Mouse (Mus musculus) macrophage (primary cell): ENCODE results near the gene Vps37b. TPM values are rescaled to one million over a fixed set of nuclear protein-coding genes. Genes with fewer than 3 reads are reported as not detected.

Experiments
- H3K27ac ChIP-seq: fragments of 350-480 bp; formaldehyde crosslinking; 2 replicates; pipeline ENCODE4 v1.9.0; 2021
- H3K36me3 ChIP-seq: fragments of 350-480 bp; formaldehyde crosslinking; 2 replicates; pipeline ENCODE4 v1.9.0; 2021; ENCODE audit errors: inconsistent target
- H3K4me3 ChIP-seq: fragments of 350-480 bp; formaldehyde crosslinking; 2 replicates; pipeline ENCODE4 v1.9.0; 2021; ENCODE audit errors: inconsistent target
- H3K79me2 ChIP-seq: fragments of 350-480 bp; formaldehyde crosslinking; 2 replicates; pipeline ENCODE4 v1.9.0; 2021; ENCODE audit errors: inconsistent target
- WGBS: methylation state at CpG from one replicate; pipeline ENCODE4 v1.1.7; 2026; ENCODE audit warnings: inconsistent platforms; ENCODE audit not compliant: missing documents; 5-methylcytosine and 5-hydroxymethylcytosine counted together
- polyA plus RNA-seq: library from polyadenylated mRNA; stranded (reverse); fragments of 250-400 nt; gene quantifications from 3 replicates; pipeline ENCODE4 v1.2.4, GENCODE M21; 2018; ENCODE audit warnings: inconsistent platforms

Gene Vps37b
- polyA plus RNA-seq, 1 experiment from 2014 or later, result 13.1 TPM

DNA sequence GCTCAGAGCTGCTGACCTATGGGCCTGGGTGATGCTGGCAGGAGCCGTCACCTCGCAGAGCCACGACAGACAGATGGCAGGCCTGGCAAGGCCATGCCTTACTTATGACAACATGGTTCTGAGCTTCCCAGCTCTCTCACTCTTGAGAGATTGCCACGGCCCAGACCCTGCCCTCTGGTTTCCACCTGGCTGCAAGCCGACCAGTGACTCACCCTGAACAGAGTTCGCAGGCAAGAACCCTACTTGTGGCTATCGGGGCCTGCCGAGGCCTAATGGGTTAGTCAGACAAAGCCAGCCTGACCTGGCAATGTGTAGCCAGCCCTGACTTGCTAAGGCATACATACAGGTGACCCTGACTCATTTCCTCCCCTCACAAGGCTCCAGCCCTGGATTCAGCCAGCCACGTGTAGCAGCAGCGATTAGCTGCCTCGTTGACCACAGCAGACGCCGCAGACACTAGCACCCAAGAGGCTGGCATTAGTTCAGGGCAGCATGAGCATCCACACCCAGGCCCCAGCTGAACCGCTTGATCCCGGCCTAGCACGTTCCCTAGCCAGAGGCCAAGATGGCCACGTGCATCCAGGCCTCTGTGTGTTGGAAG is 25.1 kb downstream of the Vps37b start:
- Histone ChIP-seq H3K27ac (no peak overlapping the region), H3K4me3 (no peak overlapping the region), H3K36me3 (peaks cover 48% of the 10 kb centered on the region), H3K79me2 (peaks cover 43% of the 10 kb centered on the region)
- WGBS, result 90% methylated on average over 17 of the region's 17 CpGs

DNA sequence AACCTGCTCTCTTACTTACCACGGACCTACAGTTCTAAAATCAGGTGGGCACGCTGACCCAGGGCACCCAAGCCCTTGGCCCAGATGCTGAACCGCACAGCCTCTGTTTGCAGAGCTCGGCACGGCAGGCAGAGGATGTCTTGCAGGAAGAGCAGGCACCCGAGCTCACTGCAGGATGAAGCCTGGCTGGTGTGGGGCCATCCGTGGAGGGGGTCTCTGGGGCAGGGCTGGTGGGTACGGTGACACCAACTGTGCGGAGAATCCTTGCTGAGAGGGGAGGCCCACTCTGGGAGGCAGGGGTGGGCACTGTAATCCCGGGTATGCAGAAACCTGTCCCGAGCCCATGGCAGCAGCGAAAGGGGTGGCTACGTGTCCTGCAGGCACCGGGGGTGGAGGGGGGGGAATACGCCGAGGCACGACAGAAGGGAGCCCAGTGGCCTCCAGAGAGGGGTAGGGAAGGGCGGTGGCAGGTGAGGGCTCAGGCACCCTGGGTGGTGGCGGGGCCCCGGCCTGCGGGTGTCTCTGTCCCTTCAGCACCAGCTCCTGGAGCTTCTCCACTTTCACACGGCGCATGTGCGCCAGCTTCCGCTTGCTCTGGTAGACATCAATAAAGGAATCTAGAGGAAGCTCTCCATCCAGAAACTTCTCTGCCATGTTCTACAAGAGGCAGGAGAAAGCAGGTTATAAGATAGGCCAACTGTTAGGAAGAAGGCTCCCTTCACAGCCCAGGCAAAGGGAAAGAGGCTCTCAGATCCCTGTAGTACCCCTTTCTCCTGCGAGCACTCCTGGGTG is 25.8 kb downstream of the Vps37b start:
- Histone ChIP-seq H3K36me3 (peaks cover 48% of the 10 kb centered on the region), H3K79me2 (peaks cover 36% of the 10 kb centered on the region), H3K4me3 (no peak overlapping the region), H3K27ac (no peak overlapping the region)
- WGBS, result 95% methylated on average over 26 of the region's 26 CpGs

DNA sequence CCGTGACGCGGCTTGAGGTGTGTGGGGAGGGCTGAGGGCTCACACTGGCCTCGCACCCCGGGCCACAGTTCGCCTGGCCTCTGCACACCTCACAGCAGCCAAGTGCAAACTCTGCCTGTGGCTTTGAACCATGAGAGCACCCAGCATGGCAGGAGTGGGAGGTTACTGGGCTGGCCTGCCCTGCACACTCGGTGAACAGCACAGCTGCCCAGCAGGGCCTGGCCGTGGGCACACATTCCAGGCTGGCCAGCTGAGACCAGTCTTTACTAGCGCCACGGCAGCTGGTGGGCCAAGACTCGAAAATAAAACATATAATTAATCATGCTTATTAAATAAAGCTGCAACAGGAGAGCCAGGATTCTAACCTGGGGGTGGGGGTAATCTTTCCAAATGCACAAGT is 26.5 kb downstream of the Vps37b start:
- H3K79me2 ChIP-seq, result peaks cover 29% of the 10 kb centered on the region
- H3K27ac ChIP-seq, result no peak overlapping the region
- peaks cover 48% of the 10 kb centered on the region for H3K36me3 ChIP-seq
- H3K4me3 ChIP-seq, result no peak overlapping the region
- 83% methylated on average over 11 of the region's 11 CpGs for WGBS

DNA sequence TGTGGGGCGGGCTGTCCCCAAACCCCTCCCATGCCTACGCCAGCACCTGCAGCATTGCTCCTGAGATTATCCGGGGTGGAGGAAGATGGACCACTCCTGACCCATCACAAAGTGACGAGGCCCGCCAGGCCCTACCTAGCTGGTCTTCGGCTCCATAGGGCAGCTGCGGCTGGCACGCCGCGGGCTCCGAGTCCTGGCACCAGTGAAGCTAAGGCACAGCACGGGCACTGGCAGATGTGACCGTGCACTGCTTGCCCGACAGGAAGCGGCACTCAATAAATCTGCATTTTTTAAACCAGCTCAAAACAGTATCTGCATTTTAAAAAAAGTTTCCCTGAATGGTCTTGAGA is 26.9 kb downstream of the Vps37b start:
- Histone ChIP-seq H3K36me3 (peaks cover 48% of the 10 kb centered on the region), H3K79me2 (peaks cover 24% of the 10 kb centered on the region; the same call in 1 of the 2 replicates), H3K4me3 (no peak overlapping the region), H3K27ac (no peak overlapping the region)
- 91% methylated on average over 15 of the region's 15 CpGs for WGBS

- Histone ChIP-seq H3K79me2 (peaks cover 19% of the 10 kb centered on the region; the same call in 1 of the 2 replicates), H3K36me3 (peaks cover 48% of the 10 kb centered on the region), H3K4me3 (no peak overlapping the region), H3K27ac (no peak overlapping the region)
- WGBS, result 95% methylated on average over 17 of the region's 17 CpGs
Observed at GRCm38 (mm10) chr5:124004356-124005150, 27.5 kb downstream of the Vps37b start.

DNA sequence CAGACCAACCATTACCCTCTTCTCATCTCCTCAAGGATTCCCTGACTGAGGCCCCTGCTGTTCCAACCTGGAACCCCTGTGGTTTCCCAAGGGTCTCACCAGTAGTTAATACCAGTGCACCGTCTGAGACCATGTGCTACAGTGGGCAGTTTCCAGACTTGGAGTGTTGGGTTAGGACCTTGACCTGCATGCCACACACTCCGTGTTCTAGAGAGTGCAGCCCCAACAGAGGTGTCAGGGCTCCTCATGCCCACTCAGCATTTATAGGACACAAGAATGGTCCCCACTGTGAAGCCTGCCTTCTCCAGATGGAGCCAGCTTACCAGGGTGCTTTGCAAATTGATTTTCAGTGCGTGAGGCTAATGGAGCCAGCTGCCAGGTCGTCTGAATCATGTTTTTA is 28.7 kb downstream of the Vps37b start:
- Histone ChIP-seq H3K36me3 (peaks cover 38% of the 10 kb centered on the region), H3K79me2 (peaks cover 7% of the 10 kb centered on the region; the same call in 1 of the 2 replicates), H3K4me3 (no peak overlapping the region), H3K27ac (no peak overlapping the region)
- WGBS, result 92% methylated on average over 4 of the region's 4 CpGs

DNA sequence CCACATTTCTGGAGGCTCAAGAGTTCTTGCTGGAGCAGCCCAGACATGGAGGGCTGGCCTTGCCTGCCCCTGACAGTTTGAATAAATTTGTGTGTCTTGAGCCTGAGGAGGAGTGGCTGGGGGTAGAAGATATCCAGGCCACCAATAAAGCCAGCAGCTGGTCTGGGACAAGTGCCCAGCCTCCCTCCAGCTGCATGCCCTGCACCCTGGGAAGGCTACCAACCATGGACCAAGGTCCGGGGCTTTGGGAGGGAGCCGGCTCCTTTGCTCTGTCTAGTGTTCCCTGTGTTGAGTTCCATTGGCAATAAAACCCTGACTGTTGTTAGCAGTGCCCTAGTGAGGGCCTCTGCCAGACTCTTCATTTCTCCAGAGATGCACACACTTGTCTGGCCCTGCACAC is 29.2 kb downstream of the Vps37b start:
- WGBS, result 89% methylated on average over 2 of the region's 2 CpGs
- H3K4me3 ChIP-seq, result no peak overlapping the region
- peaks cover 33% of the 10 kb centered on the region for H3K36me3 ChIP-seq
- H3K27ac ChIP-seq, result no peak overlapping the region
- H3K79me2 ChIP-seq, result peaks cover 2% of the 10 kb centered on the region; the same call in 1 of the 2 replicates

DNA sequence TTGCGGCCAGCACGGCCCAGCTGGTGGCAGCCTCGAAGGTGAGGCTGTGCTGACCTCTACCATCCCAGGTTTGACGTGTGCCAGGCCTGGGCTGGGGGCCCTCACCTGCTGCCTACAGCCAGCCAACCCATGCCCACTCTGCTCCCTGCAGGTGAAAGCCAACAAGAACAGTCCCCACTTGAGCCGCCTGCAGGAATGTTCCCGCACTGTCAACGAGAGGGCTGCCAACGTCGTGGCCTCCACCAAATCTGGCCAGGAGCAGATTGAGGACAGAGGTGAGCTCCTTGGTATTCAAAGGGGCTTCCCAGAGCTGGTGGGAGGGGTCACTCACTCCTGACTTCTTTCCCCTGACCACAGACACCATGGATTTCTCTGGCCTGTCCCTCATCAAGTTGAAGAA is 30.8 kb downstream of the Vps37b start:
- H3K36me3 ChIP-seq, result peaks cover 18% of the 10 kb centered on the region; the same call in 1 of the 2 replicates
- H3K79me2 ChIP-seq, result no peaks in the 10 kb centered on the region
- H3K27ac ChIP-seq, result no peak overlapping the region
- 73% methylated on average over 8 of the region's 9 CpGs for WGBS
- H3K4me3 ChIP-seq, result no peak overlapping the region

DNA sequence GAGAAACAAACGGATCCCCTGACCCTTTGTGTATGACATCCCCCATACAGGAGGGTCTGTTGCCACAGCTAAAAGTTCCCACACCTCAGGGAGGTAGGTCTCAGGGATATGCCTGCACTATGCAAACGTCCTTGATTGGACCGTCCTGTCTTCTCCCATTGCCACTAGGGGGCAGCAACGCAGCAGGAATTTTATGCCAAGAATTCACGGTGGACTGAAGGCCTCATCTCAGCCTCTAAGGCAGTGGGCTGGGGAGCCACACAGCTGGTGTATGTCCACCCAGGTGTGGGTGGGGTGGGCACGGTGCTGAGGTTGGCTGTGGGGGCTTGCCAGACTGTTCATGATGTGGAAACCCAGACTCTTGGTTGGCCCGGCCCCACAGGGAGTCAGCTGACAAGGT is 31.2 kb downstream of the Vps37b start:
- H3K36me3 ChIP-seq, result peaks cover 13% of the 10 kb centered on the region; the same call in 1 of the 2 replicates
- H3K27ac ChIP-seq, result no peak overlapping the region
- 2% methylated on average over 6 of the region's 7 CpGs for WGBS
- H3K79me2 ChIP-seq, result no peaks in the 10 kb centered on the region
- no peak overlapping the region for H3K4me3 ChIP-seq

DNA sequence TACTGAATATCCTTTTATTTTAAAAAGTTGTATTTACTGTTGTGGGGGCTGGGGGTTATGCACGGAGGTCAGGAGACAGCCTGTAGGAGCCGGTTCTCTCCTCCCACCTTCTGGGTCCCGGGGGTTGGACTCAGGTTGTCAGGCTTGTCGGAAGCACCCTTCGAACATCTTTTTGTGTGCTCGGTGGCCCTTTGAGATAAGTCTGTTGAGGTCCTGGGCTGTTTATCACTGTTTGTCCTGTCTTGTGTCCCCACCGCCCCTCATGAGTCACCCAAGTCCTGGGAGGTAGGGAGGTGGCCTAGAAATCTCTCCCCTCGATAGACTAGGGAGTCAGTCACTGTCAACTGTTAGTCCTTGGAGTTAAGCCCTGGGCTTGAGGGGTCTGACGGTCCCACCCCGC is 33.7 kb downstream of the Vps37b start:
- Histone ChIP-seq H3K36me3 (no peaks in the 10 kb centered on the region), H3K27ac (no peak overlapping the region), H3K79me2 (no peaks in the 10 kb centered on the region), H3K4me3 (no peak overlapping the region)
- WGBS, result 91% methylated on average over 10 of the region's 10 CpGs

DNA sequence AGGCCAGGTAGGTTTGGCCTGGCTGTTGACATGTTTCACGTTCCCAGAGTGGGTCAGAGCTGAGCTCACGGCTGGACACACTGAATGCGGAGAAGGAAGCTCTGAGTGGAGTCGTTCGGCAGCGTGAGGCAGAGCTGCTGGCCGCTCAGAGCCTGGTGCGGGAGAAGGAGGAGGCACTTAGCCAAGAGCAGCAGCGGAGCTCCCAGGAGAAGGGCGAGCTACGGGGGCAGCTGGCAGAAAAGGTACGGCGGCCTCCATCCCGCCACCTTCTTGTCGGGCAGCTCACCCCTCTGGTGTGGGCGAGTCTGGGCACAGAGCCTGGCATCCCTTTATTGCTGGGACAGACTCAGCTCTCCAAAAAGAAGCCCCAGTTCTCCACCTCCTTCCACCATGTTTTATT is 34.3 kb downstream of the Vps37b start:
- WGBS, result 92% methylated on average over 16 of the region's 16 CpGs
- Histone ChIP-seq H3K79me2 (no peaks in the 10 kb centered on the region), H3K27ac (no peak overlapping the region), H3K4me3 (no peak overlapping the region), H3K36me3 (no peaks in the 10 kb centered on the region)

GRCm38 (mm10) chr5:123997211-123997751 is 34.8 kb downstream of the Vps37b start:
- no peak overlapping the region for H3K4me3 ChIP-seq
- 95% methylated on average over 24 of the region's 24 CpGs for WGBS
- H3K36me3 ChIP-seq, result no peaks in the 10 kb centered on the region
- H3K79me2 ChIP-seq, result no peaks in the 10 kb centered on the region
- H3K27ac ChIP-seq, result no peak overlapping the region

DNA sequence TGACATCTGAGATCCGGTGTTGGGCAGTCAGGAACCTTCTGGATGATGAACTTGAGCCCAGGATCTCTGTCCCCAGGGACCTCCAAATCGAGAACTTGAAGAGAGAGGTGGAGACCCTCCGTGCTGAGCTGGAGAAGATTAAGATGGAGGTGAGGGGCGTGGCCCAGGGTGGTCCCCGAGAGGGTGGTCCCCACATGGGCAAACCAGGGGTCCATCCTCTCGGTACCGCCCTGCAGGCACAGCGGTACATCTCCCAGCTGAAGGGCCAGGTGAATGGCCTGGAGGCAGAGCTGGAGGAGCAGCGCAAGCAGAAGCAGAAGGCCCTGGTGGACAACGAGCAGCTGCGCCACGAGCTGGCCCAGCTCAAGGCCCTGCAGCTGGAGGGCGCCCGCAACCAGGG is 35.4 kb downstream of the Vps37b start:
- no peaks in the 10 kb centered on the region for H3K36me3 ChIP-seq
- H3K4me3 ChIP-seq, result no peak overlapping the region
- 95% methylated on average over 14 of the region's 14 CpGs for WGBS
- H3K79me2 ChIP-seq, result no peaks in the 10 kb centered on the region
- H3K27ac ChIP-seq, result no peak overlapping the region

DNA sequence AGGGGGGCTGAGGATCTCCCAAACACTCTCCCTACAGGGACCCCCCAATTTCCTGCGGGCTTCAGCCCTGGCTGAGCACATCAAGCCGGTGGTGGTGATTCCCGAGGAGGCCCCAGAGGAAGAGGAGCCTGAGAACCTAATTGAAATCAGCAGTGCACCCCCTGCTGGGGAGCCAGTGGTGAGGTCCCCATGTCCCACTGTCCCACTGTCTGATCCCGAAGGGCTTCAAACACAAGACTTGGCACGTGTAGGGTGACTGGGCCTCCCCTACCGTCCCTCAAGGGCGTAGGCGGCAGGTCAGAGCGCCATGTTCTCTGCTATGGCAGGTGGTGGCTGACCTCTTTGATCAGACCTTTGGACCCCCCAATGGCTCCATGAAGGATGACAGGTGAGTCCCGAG is 35.9 kb downstream of the Vps37b start:
- 90% methylated on average over 10 of the region's 10 CpGs for WGBS
- Histone ChIP-seq H3K27ac (no peak overlapping the region), H3K4me3 (no peak overlapping the region), H3K79me2 (no peaks in the 10 kb centered on the region), H3K36me3 (no peaks in the 10 kb centered on the region)

GRCm38 (mm10) chr5:123995388-123995787 is 36.7 kb downstream of the Vps37b start:
- no peak overlapping the region for H3K27ac ChIP-seq
- 89% methylated on average over 6 of the region's 6 CpGs for WGBS
- H3K4me3 ChIP-seq, result no peak overlapping the region
- H3K79me2 ChIP-seq, result no peaks in the 10 kb centered on the region
- H3K36me3 ChIP-seq, result no peaks in the 10 kb centered on the region
